ENCODE assay signal across 15 mouse cellular contexts in genomic region chr4:134700911-134701310, GRCm38 (mm10). TPM values are rescaled to one million over a fixed set of nuclear protein-coding genes. Genes with fewer than 3 reads are reported as not detected.
A peak's percentile ranks its signal among the peaks of the same experiment; 100 is the strongest.
DNase-seq lines count a peak whose midpoint lies in the region; ATAC-seq and TF ChIP-seq lines count a peak whose summit lies in the region.
"Had no signal": no experiment of that assay in that cellular context is flagged by ENCODE, and none has a peak within 500 bp of the region (broad histone marks: within the 10 kb centered on the region; RNA-seq: fewer than 3 reads in every experiment).

No protein-coding gene starts in this region.

- H3K4me2 ChIP-seq in forebrain, embryonic 16.5 days (ENCODE audit: low read length), result no peak overlapping the region; the same call in 1 of the 2 replicates
- H3K4me2 ChIP-seq in hindbrain, embryonic 12.5 days (replicated peaks), result peak overlapping the region; percentile 97; the same call in 1 of the 2 replicates
- H3K4me2 ChIP-seq in midbrain, embryonic 15.5 days, result peak overlapping the region; percentile 91; the same call in 1 of the 2 replicates

- no peak for TF ChIP-seq CTCF in cortical plate, adult 2 months (IDR thresholded peaks at IDR 0.05; ENCODE audit: extremely low read depth, insufficient read depth, low read length)

- peaks cover 5% of the 10 kb centered on the region; the same call in 1 of the 2 replicates for H3K36me3 ChIP-seq in forebrain, embryonic 10.5 days (replicated peaks)
- no peaks in the 10 kb centered on the region for H3K36me3 ChIP-seq in forebrain, embryonic 16.5 days (ENCODE audit: control insufficient read depth, insufficient read depth)
- H3K36me3 ChIP-seq in hindbrain, embryonic 12.5 days, result no peaks in the 10 kb centered on the region
- peaks cover 4% of the 10 kb centered on the region; the same call in 1 of the 2 replicates for H3K36me3 ChIP-seq in hindbrain, embryonic 10.5 days
- no peaks in the 10 kb centered on the region for H3K36me3 ChIP-seq in midbrain, embryonic 15.5 days (replicated peaks)

- H3K9ac ChIP-seq in forebrain, embryonic 16.5 days (replicated peaks; ENCODE audit: low read depth, low read length), result no peak overlapping the region
- no peak overlapping the region for H3K9ac ChIP-seq in hindbrain, embryonic 12.5 days
- no peak overlapping the region for H3K9ac ChIP-seq in midbrain, embryonic 15.5 days
- H3K9ac ChIP-seq: liver, embryonic 14.5 days had no signal

- peak overlapping the region; percentile 67; the same call in 1 of the 2 replicates for H3K4me3 ChIP-seq in forebrain, embryonic 10.5 days
- no peak overlapping the region for H3K4me3 ChIP-seq in forebrain, embryonic 16.5 days (replicated peaks; ENCODE audit: low read length)
- H3K4me3 ChIP-seq in hindbrain, embryonic 12.5 days, result no peak overlapping the region
- H3K4me3 ChIP-seq in hindbrain, embryonic 10.5 days, result no peak overlapping the region
- H3K4me3 ChIP-seq in cortical plate, adult 2 months (ENCODE audit: insufficient read depth, low read length), result peak overlapping the region; percentile 80
- no peak overlapping the region for H3K4me3 ChIP-seq in midbrain, embryonic 15.5 days

- WGBS in forebrain, embryonic 10.5 days, result 76% methylated on average over 2 of the region's 2 CpGs
- 90% methylated on average over 2 of the region's 2 CpGs for WGBS in forebrain, embryonic 16.5 days
- WGBS in hindbrain, embryonic 12.5 days, result 89% methylated on average over 2 of the region's 2 CpGs
- 91% methylated on average over 2 of the region's 2 CpGs for WGBS in hindbrain, embryonic 10.5 days
- WGBS in midbrain, embryonic 15.5 days, result 83% methylated on average over 2 of the region's 2 CpGs

- H3K4me1 ChIP-seq in forebrain, embryonic 10.5 days, result peaks cover 45% of the 10 kb centered on the region
- H3K4me1 ChIP-seq in forebrain, embryonic 16.5 days (replicated peaks; ENCODE audit: control insufficient read depth, insufficient read depth, low read length), result peaks cover 36% of the 10 kb centered on the region
- H3K4me1 ChIP-seq in hindbrain, embryonic 12.5 days, result peaks cover 22% of the 10 kb centered on the region
- peaks cover 47% of the 10 kb centered on the region for H3K4me1 ChIP-seq in hindbrain, embryonic 10.5 days (replicated peaks)
- H3K4me1 ChIP-seq in cortical plate, adult 2 months (ENCODE audit: control insufficient read depth, insufficient read depth, low read length), result 0 out of 2 replicates have a peak, but pooled peaks cover 2% of the 10 kb centered on the region
- peaks cover 38% of the 10 kb centered on the region for H3K4me1 ChIP-seq in midbrain, embryonic 15.5 days

- no peak overlapping the region for H3K27ac ChIP-seq in forebrain, embryonic 10.5 days
- H3K27ac ChIP-seq in forebrain, embryonic 16.5 days (ENCODE audit: low read length), result no peak overlapping the region
- no peak overlapping the region for H3K27ac ChIP-seq in hindbrain, embryonic 12.5 days
- no peak overlapping the region for H3K27ac ChIP-seq in hindbrain, embryonic 10.5 days
- no peak overlapping the region for H3K27ac ChIP-seq in cortical plate, adult 2 months (ENCODE audit: insufficient read depth, low read length)
- no peak overlapping the region for H3K27ac ChIP-seq in midbrain, embryonic 15.5 days
- H3K27ac ChIP-seq: liver, embryonic 14.5 days had no signal

- ATAC-seq in forebrain, embryonic 16.5 days, result no peak
- no peak for ATAC-seq in hindbrain, embryonic 12.5 days (ENCODE audit: low FRiP score)
- ATAC-seq in midbrain, embryonic 15.5 days (replicated peaks), result no peak

- TF ChIP-seq POLR2A in cortical plate, adult 2 months (IDR thresholded peaks at IDR 0.05; ENCODE audit: extremely low read depth, insufficient read depth, low read length), result no peak

- H3K27me3 ChIP-seq in forebrain, embryonic 10.5 days (ENCODE audit: poor library complexity, severe bottlenecking), result peaks cover 47% of the 10 kb centered on the region
- H3K27me3 ChIP-seq in forebrain, embryonic 16.5 days (replicated peaks; ENCODE audit: control insufficient read depth, insufficient read depth, low read length), result peaks cover 4% of the 10 kb centered on the region; the same call in 1 of the 2 replicates
- H3K27me3 ChIP-seq in hindbrain, embryonic 12.5 days, result peaks cover 30% of the 10 kb centered on the region
- H3K27me3 ChIP-seq in hindbrain, embryonic 10.5 days (ENCODE audit: insufficient read depth, poor library complexity, severe bottlenecking), result peaks cover 42% of the 10 kb centered on the region
- H3K27me3 ChIP-seq in midbrain, embryonic 15.5 days (replicated peaks), result peaks cover 7% of the 10 kb centered on the region; the same call in 1 of the 2 replicates

- no peaks in the 10 kb centered on the region for H3K9me3 ChIP-seq in forebrain, embryonic 10.5 days
- no peaks in the 10 kb centered on the region for H3K9me3 ChIP-seq in forebrain, embryonic 16.5 days (ENCODE audit: control insufficient read depth, low read length)
- no peaks in the 10 kb centered on the region for H3K9me3 ChIP-seq in hindbrain, embryonic 12.5 days (replicated peaks)
- no peaks in the 10 kb centered on the region for H3K9me3 ChIP-seq in hindbrain, embryonic 10.5 days
- no peaks in the 10 kb centered on the region for H3K9me3 ChIP-seq in midbrain, embryonic 15.5 days

- DNase-seq in forebrain, embryonic 10.5 days (ENCODE audit: extremely low spot score, low spot score), result no peak
- no peak for DNase-seq in hindbrain, embryonic 10.5 days (ENCODE audit: low spot score)
- DNase-seq in right cerebral cortex, postnatal 36 days (ENCODE audit: low spot score in 2 of 2), result no peak
- no peak for DNase-seq in layer of hippocampus, postnatal 36 days
- DNase-seq: adrenal gland, postnatal 14 days; heart, postnatal 14 days; kidney, adult 8-10 months; lung, postnatal 4 days; right cerebral cortex, adult 18-20 months; thymus, adult 18-20 months had no signal

RNA-seq across cellular contexts. Expression of gene Man1c1, which starts 3.2 kb away (rescaled TPM):
- 2.3 and 2.8 TPM in 2 replicates for polyA plus RNA-seq in forebrain, embryonic 10.5 days (2016; fragmentation: Nextera tagmentation; extraction: Ambion mirVana)
- 2.3 and 2.9 TPM in 2 replicates for polyA plus RNA-seq in forebrain, embryonic 16.5 days (2015; fragmentation: Nextera tagmentation; extraction: Ambion mirVana)
- 6.4 and 7.4 TPM in 2 replicates for polyA plus RNA-seq in hindbrain, embryonic 12.5 days (2016; fragmentation: Nextera tagmentation; extraction: Ambion mirVana)
- polyA plus RNA-seq in hindbrain, embryonic 10.5 days (2016; fragmentation: Nextera tagmentation; extraction: Ambion mirVana), result 3.7 and 4.1 TPM in 2 replicates
- 18.9 and 20.5 TPM in 2 replicates for polyA plus RNA-seq in cortical plate, adult 2 months (2012; rRNA removed)
- polyA plus RNA-seq in midbrain, embryonic 15.5 days (2015; fragmentation: Nextera tagmentation; extraction: Ambion mirVana), result 3.8 and 4.3 TPM in 2 replicates
- total RNA-seq in layer of hippocampus, postnatal 36 days (2021), result 10 to 100 TPM; 21.6 to 23.8 TPM

Comparison
In these comparisons a context has a peak if more than half of its experiments do, and no peak if none do; other contexts are left out.
1. H3K4me3 ChIP-seq: peak in forebrain, embryonic 10.5 days (single experiment) and cortical plate, adult 2 months (single experiment); none in forebrain, embryonic 16.5 days (single experiment), hindbrain, embryonic 12.5 days (single experiment), hindbrain, embryonic 10.5 days (single experiment) and midbrain, embryonic 15.5 days (single experiment).